Mouse (Mus musculus): ENCODE measurements around the gene Laptm5. TPM values are rescaled to one million over a fixed set of nuclear protein-coding genes. Genes with fewer than 3 reads are reported as not detected.

Gene Laptm5
- polyA plus RNA-seq, 1 experiment from 2014 or later = 20.7 TPM

DNA sequence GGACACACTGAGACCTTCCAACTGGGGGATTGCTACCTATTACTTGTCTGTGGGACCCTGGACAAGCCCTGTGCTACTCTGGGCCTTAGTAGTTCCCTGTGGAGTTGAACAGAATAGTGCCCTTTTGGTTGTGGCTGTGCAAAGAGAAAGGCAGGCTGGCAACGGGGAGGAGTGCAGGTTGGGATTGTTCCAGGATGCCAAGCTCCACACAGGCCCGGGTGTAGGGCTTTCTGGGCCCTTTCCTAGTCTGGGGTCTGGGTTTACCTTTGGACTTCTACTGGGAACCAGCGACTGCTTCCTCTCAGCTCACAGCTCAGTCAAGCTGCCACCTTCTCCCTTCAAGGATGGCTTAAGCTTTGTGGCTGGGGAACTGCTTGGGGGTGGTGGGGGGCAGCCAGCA, 586 bp downstream of the Laptm5 start:
- no peak overlapping the region for H3K9ac ChIP-seq (ENCODE audit: low read length)
- DNase-seq (ENCODE audit: low spot score) = no peak
- H3K4me2 ChIP-seq (ENCODE audit: low read depth, low read length, severe bottlenecking) = no peak overlapping the region
- H3K4me3 ChIP-seq (ENCODE audit: low read depth, low read length) = no peak overlapping the region
- H3K27me3 ChIP-seq (ENCODE audit: control insufficient read depth, insufficient read depth, low read length) = no peaks in the 10 kb centered on the region
- no peaks in the 10 kb centered on the region for H3K36me3 ChIP-seq (ENCODE audit: control insufficient read depth, insufficient read depth, low read length)
- no peaks in the 10 kb centered on the region for H3K9me3 ChIP-seq (ENCODE audit: control insufficient read depth, low read length)
- H3K4me1 ChIP-seq (replicated peaks; ENCODE audit: control insufficient read depth, insufficient read depth, low read length) = no peaks in the 10 kb centered on the region
- H3K27ac ChIP-seq (ENCODE audit: low read depth, low read length) = no peak overlapping the region
- 84% methylated on average over 3 of the region's 3 CpGs for WGBS
- no peak for ATAC-seq (replicated peaks; ENCODE audit: low FRiP score)

DNA sequence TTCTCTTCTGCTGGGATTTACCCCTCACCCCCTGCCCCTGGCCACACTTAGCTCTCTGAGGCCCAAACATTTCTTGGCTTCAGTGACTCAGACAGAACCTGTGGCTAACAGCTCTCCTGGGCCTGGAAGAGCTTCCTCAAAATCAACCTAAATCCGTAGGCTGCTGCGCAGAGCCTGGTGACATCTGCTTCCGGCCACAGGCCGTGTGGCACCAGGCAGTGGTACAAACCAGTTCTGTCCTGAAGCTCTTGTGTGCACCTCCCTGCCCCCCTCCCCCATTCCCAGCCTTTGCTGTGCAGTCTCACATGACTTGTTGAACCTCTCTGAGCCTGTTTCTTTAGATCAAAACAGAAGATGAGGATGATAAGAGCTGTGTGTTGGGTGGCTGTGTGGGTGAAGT, 1.1 kb downstream of the Laptm5 start:
- no peaks in the 10 kb centered on the region for H3K4me1 ChIP-seq (replicated peaks; ENCODE audit: control insufficient read depth, insufficient read depth, low read length)
- DNase-seq (ENCODE audit: low spot score) (no peak), ATAC-seq (replicated peaks; ENCODE audit: low FRiP score) (no peak)
- no peak overlapping the region for H3K4me2 ChIP-seq (ENCODE audit: low read depth, low read length, severe bottlenecking)
- H3K27ac ChIP-seq (ENCODE audit: low read depth, low read length) = no peak overlapping the region
- no peaks in the 10 kb centered on the region for H3K27me3 ChIP-seq (ENCODE audit: control insufficient read depth, insufficient read depth, low read length)
- H3K9me3 ChIP-seq (ENCODE audit: control insufficient read depth, low read length) = no peaks in the 10 kb centered on the region
- 88% methylated on average over 4 of the region's 4 CpGs for WGBS
- H3K36me3 ChIP-seq (ENCODE audit: control insufficient read depth, insufficient read depth, low read length) = no peaks in the 10 kb centered on the region
- no peak overlapping the region for H3K9ac ChIP-seq (ENCODE audit: low read length)
- H3K4me3 ChIP-seq (ENCODE audit: low read depth, low read length) = no peak overlapping the region

DNA sequence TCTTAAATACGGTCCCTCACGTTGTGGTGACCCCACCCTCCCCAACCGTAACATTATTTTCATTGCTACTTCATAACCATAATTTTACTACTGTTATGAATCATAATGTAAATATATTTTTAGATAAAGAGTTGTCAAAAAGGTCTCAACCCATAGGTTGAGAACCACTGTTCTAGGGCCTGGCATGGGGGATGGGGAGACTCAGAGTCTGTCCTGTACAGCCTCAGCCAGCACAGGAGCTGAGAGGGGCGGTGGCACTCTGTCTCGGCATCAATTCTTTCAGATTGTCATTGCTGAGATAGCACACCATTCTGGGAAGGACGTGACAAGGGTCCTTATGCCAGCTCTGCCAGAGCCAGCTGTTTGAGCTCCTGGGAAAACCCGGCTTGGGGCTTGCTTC, 1.6 kb downstream of the Laptm5 start:
- DNase-seq (ENCODE audit: low spot score) (no peak), ATAC-seq (replicated peaks; ENCODE audit: low FRiP score) (no peak)
- Histone ChIP-seq H3K27ac (ENCODE audit: low read depth, low read length) (no peak overlapping the region), H3K4me3 (ENCODE audit: low read depth, low read length) (no peak overlapping the region), H3K36me3 (ENCODE audit: control insufficient read depth, insufficient read depth, low read length) (no peaks in the 10 kb centered on the region), H3K4me2 (ENCODE audit: low read depth, low read length, severe bottlenecking) (no peak overlapping the region), H3K27me3 (ENCODE audit: control insufficient read depth, insufficient read depth, low read length) (no peaks in the 10 kb centered on the region), H3K4me1 (replicated peaks; ENCODE audit: control insufficient read depth, insufficient read depth, low read length) (no peaks in the 10 kb centered on the region), H3K9ac (ENCODE audit: low read length) (no peak overlapping the region), H3K9me3 (ENCODE audit: control insufficient read depth, low read length) (no peaks in the 10 kb centered on the region)
- WGBS = 77% methylated on average over 7 of the region's 7 CpGs

DNA sequence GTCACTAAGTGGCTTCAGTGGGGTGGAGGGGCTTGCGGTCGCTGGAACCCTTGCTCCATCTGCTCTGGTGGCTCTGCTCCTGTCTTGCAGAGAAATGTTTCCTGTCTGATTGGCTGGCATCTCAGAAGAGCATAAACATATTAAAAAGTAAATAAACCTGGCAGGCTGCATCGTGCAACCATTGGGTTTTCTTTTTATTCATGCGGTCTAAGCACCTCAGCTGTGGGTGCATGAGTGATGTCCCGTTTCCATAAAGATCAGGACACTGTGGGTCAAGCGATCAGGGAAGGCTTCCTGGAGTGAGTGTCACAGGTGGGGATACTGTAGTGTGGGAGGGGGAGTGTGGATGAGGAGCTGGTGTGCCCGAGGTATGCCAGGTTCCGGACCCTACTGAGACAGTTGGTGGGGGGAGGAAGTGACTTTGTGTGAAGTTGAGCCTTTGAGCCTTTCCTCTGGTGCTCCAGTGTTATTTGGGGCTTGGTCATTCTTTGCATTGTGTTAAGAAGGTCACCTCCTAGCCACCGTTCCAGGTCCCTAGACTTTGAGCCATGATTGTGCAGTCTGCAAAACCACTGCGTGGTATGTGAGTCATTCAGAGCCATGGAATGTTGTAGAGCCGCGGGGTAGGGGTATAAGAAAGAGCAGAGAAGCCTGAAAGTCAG, 2.2 kb downstream of the Laptm5 start:
- no peaks in the 10 kb centered on the region for H3K9me3 ChIP-seq (ENCODE audit: control insufficient read depth, low read length)
- H3K27ac ChIP-seq (ENCODE audit: low read depth, low read length) = no peak overlapping the region
- no peak for ATAC-seq (replicated peaks; ENCODE audit: low FRiP score)
- DNase-seq (ENCODE audit: low spot score) = no peak
- H3K4me1 ChIP-seq (replicated peaks; ENCODE audit: control insufficient read depth, insufficient read depth, low read length) = no peaks in the 10 kb centered on the region
- H3K4me2 ChIP-seq (ENCODE audit: low read depth, low read length, severe bottlenecking) = no peak overlapping the region
- H3K4me3 ChIP-seq (ENCODE audit: low read depth, low read length) = no peak overlapping the region
- WGBS = 84% methylated on average over 12 of the region's 12 CpGs
- no peaks in the 10 kb centered on the region for H3K27me3 ChIP-seq (ENCODE audit: control insufficient read depth, insufficient read depth, low read length)
- no peak overlapping the region for H3K9ac ChIP-seq (ENCODE audit: low read length)
- H3K36me3 ChIP-seq (ENCODE audit: control insufficient read depth, insufficient read depth, low read length) = no peaks in the 10 kb centered on the region

DNA sequence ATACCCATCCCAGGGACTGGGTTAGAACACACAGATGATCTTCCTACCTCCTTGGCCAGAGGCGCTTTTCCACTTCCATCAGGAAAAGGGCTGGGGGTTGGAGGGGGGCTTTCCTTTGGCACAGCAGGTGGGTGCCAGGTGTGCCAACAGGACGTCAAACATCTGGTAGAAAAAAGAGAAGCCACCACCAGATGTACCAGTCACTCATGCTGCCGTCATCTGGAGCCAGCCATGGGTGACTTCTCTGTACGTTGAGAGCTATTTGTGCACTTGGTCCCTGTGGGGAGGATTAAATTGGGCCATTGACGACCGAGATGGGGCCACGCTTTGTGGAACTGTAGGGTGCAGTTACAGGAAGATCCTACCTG, 2.7 kb downstream of the Laptm5 start:
- 60% methylated on average over 7 of the region's 7 CpGs for WGBS
- no peak for ATAC-seq (replicated peaks; ENCODE audit: low FRiP score)
- Histone ChIP-seq H3K27ac (ENCODE audit: low read depth, low read length) (no peak overlapping the region), H3K4me1 (replicated peaks; ENCODE audit: control insufficient read depth, insufficient read depth, low read length) (no peaks in the 10 kb centered on the region), H3K9ac (ENCODE audit: low read length) (no peak overlapping the region), H3K4me3 (ENCODE audit: low read depth, low read length) (no peak overlapping the region), H3K27me3 (ENCODE audit: control insufficient read depth, insufficient read depth, low read length) (no peaks in the 10 kb centered on the region), H3K9me3 (ENCODE audit: control insufficient read depth, low read length) (no peaks in the 10 kb centered on the region), H3K36me3 (ENCODE audit: control insufficient read depth, insufficient read depth, low read length) (no peaks in the 10 kb centered on the region), H3K4me2 (ENCODE audit: low read depth, low read length, severe bottlenecking) (no peak overlapping the region)
- no peak for DNase-seq (ENCODE audit: low spot score)

DNA sequence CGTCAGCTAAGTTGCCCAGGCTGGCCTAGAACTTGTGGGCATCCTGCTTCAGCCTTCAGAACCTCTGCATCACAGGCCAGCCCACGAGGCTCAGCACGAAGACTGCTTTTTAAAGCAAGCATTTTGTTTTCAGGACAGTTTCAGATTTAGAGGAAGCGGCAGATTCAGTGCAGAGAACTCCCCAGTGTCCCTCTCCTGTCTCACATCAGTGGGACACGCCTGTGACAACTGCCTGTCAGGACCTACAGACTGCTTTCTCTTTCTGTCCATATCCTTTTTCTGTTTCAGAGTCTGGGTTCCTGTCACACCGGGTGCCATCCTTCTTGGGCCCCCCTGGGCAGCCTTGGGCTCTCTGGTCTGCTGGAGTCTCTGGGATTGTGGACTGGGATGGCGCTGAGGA, 3.7 kb downstream of the Laptm5 start:
- Histone ChIP-seq H3K4me2 (ENCODE audit: low read depth, low read length, severe bottlenecking) (no peak overlapping the region), H3K4me1 (replicated peaks; ENCODE audit: control insufficient read depth, insufficient read depth, low read length) (no peaks in the 10 kb centered on the region; the same call in 1 of the 2 replicates), H3K9me3 (ENCODE audit: control insufficient read depth, low read length) (no peaks in the 10 kb centered on the region), H3K9ac (ENCODE audit: low read length) (no peak overlapping the region), H3K36me3 (ENCODE audit: control insufficient read depth, insufficient read depth, low read length) (no peaks in the 10 kb centered on the region), H3K27ac (ENCODE audit: low read depth, low read length) (no peak overlapping the region), H3K27me3 (ENCODE audit: control insufficient read depth, insufficient read depth, low read length) (no peaks in the 10 kb centered on the region), H3K4me3 (ENCODE audit: low read depth, low read length) (no peak overlapping the region)
- 88% methylated on average over 7 of the region's 7 CpGs for WGBS
- ATAC-seq (replicated peaks; ENCODE audit: low FRiP score) = no peak
- DNase-seq (ENCODE audit: low spot score) = no peak

DNA sequence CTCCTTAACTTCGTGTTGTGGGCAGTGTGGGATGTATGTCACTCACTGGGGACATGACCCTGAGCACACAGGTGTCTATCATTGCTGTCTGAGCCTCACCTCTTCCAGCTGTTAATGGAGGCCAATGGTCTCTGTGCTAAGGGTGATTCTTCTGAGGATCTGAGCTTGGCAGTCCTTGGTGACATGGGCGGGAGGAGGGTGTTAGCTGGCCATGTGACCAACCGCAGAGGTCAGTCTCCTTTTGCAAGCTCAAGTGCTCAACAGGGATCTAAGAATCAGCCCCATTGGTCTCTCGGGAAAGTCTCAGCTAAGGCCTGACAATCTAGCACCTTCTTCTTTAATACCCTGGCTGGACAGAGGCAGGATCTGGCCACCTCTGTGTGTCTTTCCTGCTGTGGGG, 4.6 kb downstream of the Laptm5 start:
- 78% methylated on average over 4 of the region's 4 CpGs for WGBS
- DNase-seq (ENCODE audit: low spot score) = no peak
- H3K4me2 ChIP-seq (ENCODE audit: low read depth, low read length, severe bottlenecking) = no peak overlapping the region
- H3K27ac ChIP-seq (ENCODE audit: low read depth, low read length) = no peak overlapping the region
- H3K9ac ChIP-seq (ENCODE audit: low read length) = no peak overlapping the region
- no peak overlapping the region for H3K4me3 ChIP-seq (ENCODE audit: low read depth, low read length)
- no peaks in the 10 kb centered on the region for H3K27me3 ChIP-seq (ENCODE audit: control insufficient read depth, insufficient read depth, low read length)
- H3K9me3 ChIP-seq (ENCODE audit: control insufficient read depth, low read length) = no peaks in the 10 kb centered on the region
- no peak for ATAC-seq (replicated peaks; ENCODE audit: low FRiP score)
- no peaks in the 10 kb centered on the region; the same call in 1 of the 2 replicates for H3K4me1 ChIP-seq (replicated peaks; ENCODE audit: control insufficient read depth, insufficient read depth, low read length)
- no peaks in the 10 kb centered on the region for H3K36me3 ChIP-seq (ENCODE audit: control insufficient read depth, insufficient read depth, low read length)

DNA sequence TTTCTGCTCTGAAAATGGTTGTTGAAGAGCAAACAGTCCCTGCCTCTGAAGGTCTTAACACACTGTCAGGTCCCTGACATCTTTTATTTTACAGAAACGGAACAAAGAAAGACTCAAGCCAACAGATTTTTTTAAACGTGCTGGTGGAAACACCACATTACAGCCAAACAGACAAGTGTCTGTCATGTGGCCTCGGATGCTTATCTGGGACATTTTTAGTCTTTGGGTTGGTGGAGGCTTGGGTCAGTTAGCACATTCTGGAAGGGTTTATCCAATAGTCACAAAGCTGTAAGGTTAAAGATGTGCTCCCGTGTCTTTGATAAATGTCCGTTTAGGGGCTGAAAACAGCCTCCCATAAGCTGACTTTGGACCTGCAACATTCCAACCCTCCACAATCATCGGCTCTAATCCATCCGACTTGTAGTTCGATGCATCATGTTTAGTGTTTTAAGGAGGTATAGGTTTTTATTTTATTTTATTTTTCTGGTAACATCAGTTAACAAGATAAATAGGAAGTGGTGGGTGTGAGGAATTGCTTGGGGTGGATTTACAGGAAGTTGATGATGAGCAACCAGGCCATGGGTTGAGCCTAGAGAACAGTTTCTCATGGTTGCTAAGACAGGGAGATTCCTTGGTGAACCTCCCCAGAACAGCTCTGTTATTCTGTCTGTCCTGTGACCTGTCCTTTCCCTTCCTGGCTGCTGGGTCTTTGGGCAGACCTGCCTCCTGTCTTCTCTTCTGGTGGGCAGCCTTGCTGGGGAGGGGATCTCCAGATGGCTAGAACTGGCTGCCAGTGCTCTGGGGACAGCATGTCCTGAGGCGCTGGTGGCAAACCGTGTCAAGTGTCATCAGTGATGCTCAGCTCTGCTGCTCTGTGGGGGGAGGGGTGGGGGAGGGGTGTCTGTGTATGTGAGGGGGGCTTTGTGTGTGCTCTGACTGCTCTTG, 6.2 kb downstream of the Laptm5 start:
- Histone ChIP-seq H3K9ac (ENCODE audit: low read length) (no peak overlapping the region), H3K36me3 (ENCODE audit: control insufficient read depth, insufficient read depth, low read length) (no peaks in the 10 kb centered on the region), H3K4me3 (ENCODE audit: low read depth, low read length) (no peak overlapping the region), H3K27me3 (ENCODE audit: control insufficient read depth, insufficient read depth, low read length) (no peaks in the 10 kb centered on the region), H3K9me3 (ENCODE audit: control insufficient read depth, low read length) (no peaks in the 10 kb centered on the region), H3K4me1 (replicated peaks; ENCODE audit: control insufficient read depth, insufficient read depth, low read length) (no peaks in the 10 kb centered on the region; the same call in 1 of the 2 replicates), H3K27ac (ENCODE audit: low read depth, low read length) (no peak overlapping the region), H3K4me2 (ENCODE audit: low read depth, low read length, severe bottlenecking) (no peak overlapping the region)
- 81% methylated on average over 10 of the region's 10 CpGs for WGBS
- DNase-seq (ENCODE audit: low spot score) = no peak
- no peak for ATAC-seq (replicated peaks; ENCODE audit: low FRiP score)

Data from forebrain, embryonic 11.5 days (tissue).